Mouse (Mus musculus) activated CD4-positive, CD25-positive, alpha-beta regulatory T cell, adult 4 months (primary cell): ENCODE data around the gene Serpinb9b. TPM values are rescaled to one million over a fixed set of nuclear protein-coding genes. Genes with fewer than 3 reads are reported as not detected.

Experiments
- ATAC-seq: one replicate; pipeline ENCODE4 v1.8.0; 2017
- polyA plus RNA-seq, 2 experiments: library from polyadenylated mRNA; unstranded; fragments of 100-300 nt; shearing (Covaris generic); gene quantifications; one replicate each; pipeline ENCODE4 v1.2.1; 2017

Gene Serpinb9b
- polyA plus RNA-seq, 2 experiments from 2014 or later = 0.15 TPM; not detected in 1

- ATAC-seq = no peak
Measured at GRCm38 (mm10) chr13:33047234-33047633, 20.0 kb downstream of the Serpinb9b start.

- ATAC-seq = no peak
Measured at GRCm38 (mm10) chr13:33048187-33048586, 21.0 kb downstream of the Serpinb9b start.

GRCm38 (mm10) chr13:33051697-33052096 lies 24.5 kb downstream of the Serpinb9b start:
- ATAC-seq = no peak

- ATAC-seq = no peak
Measured at GRCm38 (mm10) chr13:33063048-33063447, 35.8 kb downstream of the Serpinb9b start.

- ATAC-seq = no peak
Measured at GRCm38 (mm10) chr13:33067387-33067977, 40.3 kb downstream of the Serpinb9b start.

GRCm38 (mm10) chr13:33068164-33068563 lies 40.9 kb downstream of the Serpinb9b start:
- ATAC-seq = no peak

GRCm38 (mm10) chr13:33071776-33072175 lies 44.6 kb downstream of the Serpinb9b start:
- ATAC-seq = no peak

GRCm38 (mm10) chr13:33074029-33074428 lies 46.8 kb downstream of the Serpinb9b start:
- ATAC-seq = peak; percentile 71

GRCm38 (mm10) chr13:33076247-33076646 lies 49.0 kb downstream of the Serpinb9b start:
- no peak for ATAC-seq

- ATAC-seq = peak; percentile 58
Measured at GRCm38 (mm10) chr13:33077026-33077685, 49.9 kb downstream of the Serpinb9b start.

GRCm38 (mm10) chr13:33078056-33078705 lies 51.0 kb downstream of the Serpinb9b start, which contains the start of gene Serpinb1b:
Gene Serpinb1b, plus strand, starts transcription at chr13:33078575.
- ATAC-seq = no peak

GRCm38 (mm10) chr13:33079391-33079790 lies 52.2 kb downstream of the Serpinb9b start:
- ATAC-seq = peak; percentile 38

- ATAC-seq = no peak
Measured at GRCm38 (mm10) chr13:33080356-33080755, 53.1 kb downstream of the Serpinb9b start.

GRCm38 (mm10) chr13:33083834-33084233 lies 56.6 kb downstream of the Serpinb9b start:
- ATAC-seq = no peak

- ATAC-seq = no peak
Measured at GRCm38 (mm10) chr13:33084975-33085694, 57.9 kb downstream of the Serpinb9b start.

GRCm38 (mm10) chr13:33085695-33086432 lies 58.6 kb downstream of the Serpinb9b start:
- ATAC-seq = no peak

- ATAC-seq = no peak
Measured at GRCm38 (mm10) chr13:33089566-33089965, 62.4 kb downstream of the Serpinb9b start.

GRCm38 (mm10) chr13:33090546-33090945 lies 63.3 kb downstream of the Serpinb9b start:
- no peak for ATAC-seq

- ATAC-seq = no peak
Measured at GRCm38 (mm10) chr13:33091306-33091705, 64.1 kb downstream of the Serpinb9b start.
